Mouse (Mus musculus): Measurements from ENCODE around the gene 1810009A15Rik.
"Not testable (repeated sequence)": the region's sequence is repeated elsewhere in the genome, so short reads cannot be mapped to it uniquely, and the experiment has no call there.

The 1810009A15Rik gene

DNA sequence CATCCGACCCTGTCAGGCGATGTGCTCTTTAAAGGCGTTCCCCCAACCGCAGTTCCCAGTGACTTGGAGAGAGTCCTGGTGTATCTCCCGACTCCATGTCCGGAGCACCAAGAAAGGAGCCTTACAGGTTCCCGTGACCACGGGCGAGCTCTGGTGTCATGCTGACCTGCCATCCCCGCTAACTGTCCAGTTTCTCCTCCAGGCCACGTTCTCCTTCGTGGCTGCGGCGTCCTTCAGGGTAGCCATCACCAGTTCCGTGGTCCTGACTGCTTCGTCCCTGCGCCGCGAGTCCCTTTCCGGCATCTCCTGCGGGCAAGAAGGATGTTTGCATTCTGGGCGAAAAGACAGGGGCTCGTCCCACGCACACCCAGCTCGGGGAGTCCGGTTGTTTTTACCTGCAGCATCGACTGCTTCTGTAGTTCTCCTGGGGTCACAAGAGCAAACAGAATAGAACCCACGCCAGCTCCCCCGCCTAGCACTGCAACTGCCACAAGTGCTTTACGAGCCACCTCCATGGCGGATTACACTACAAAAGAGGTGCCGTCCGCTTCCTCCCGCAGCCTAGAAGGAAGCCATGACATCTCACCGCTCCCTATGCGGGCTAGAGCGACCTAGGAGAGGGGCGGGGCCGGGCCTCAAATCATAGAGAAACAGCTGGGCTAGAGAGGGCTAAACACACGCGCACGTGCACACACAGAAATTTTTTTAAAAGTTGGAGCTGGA lies 8.2 kb upstream of the 1810009A15Rik start, which contains the start of gene Uqcc3:
Uqcc3 (minus strand) TSS at position 613 of the 723 bp plus-strand sequence.
- peak; percentile 94 for DNase-seq

DNA sequence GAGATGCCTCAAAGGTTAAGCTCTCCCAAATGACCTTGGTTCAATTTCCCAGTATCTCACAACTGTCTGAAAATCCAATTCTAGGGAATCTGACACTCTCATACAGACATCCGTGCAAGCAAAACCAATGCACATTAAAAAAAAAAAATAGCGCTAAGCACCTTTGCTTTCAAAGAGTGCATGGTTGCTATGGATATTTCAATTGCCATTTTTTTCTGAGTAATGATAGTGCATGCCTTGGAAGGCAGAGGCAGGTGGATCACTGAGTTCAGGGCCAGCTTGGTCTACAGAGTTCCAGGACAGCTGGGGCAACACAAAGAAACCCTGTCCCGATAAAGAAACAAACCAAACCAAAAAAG lies 7.6 kb upstream of the 1810009A15Rik start:
- DNase-seq, result no peak

DNA sequence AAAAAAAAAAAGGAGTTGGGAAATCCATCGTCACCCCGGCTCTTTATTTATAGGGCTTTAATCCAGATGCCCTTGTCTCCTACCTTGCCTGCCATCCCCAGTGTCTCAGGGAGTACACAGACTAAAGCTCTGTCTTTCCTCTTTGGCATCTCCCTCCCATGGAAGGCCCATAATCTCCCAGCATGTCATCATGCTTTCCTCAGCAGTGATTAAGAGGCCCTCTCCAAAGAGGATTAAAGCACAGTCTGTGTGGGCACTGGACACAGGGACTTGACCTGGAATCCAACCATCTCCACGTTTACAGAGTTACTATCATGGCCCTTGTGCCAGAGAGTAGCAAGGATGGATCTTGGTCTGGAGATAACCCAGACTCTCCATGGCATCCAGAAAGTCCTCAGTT lies 5.0 kb upstream of the 1810009A15Rik start, which contains the start of the genes Lbhd1 and Gm49403:
Lbhd1 (plus strand) TSS at position 117 of the 400 bp plus-strand sequence.
Gm49403 (plus strand) TSS at position 315 of the 400 bp plus-strand sequence.
- no peak for DNase-seq

DNA sequence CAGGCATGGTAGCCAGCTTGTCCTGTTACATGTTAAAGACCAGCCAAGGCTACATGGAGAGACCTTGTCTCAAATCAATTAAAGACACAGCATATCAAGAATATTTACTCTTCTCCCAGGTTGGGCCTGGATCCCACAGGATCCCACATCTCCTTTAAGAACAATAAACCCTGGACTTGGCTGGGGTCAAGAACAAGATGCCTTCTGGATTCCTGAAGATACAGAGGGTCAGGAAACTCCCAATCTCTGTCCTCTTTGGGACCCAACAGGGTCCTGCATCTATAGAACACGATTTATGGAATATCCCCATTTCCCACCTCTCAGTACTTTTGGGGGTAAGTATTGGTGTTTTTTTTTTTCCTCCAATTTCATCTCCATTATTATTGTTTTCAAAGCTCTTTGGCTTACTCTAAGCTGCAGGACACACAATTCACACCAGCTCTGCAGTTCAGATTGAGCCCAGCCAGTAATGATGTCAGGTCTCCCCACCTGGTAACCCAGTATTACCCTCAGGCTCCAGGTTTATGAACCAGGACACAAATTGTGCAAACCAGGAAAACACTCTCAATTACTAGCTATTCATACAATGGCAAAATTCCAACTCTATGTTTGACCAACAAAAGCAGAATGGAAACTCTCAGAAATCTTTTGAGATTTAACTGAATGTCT lies 1.6 kb upstream of the 1810009A15Rik start:
- no peak for DNase-seq

DNA sequence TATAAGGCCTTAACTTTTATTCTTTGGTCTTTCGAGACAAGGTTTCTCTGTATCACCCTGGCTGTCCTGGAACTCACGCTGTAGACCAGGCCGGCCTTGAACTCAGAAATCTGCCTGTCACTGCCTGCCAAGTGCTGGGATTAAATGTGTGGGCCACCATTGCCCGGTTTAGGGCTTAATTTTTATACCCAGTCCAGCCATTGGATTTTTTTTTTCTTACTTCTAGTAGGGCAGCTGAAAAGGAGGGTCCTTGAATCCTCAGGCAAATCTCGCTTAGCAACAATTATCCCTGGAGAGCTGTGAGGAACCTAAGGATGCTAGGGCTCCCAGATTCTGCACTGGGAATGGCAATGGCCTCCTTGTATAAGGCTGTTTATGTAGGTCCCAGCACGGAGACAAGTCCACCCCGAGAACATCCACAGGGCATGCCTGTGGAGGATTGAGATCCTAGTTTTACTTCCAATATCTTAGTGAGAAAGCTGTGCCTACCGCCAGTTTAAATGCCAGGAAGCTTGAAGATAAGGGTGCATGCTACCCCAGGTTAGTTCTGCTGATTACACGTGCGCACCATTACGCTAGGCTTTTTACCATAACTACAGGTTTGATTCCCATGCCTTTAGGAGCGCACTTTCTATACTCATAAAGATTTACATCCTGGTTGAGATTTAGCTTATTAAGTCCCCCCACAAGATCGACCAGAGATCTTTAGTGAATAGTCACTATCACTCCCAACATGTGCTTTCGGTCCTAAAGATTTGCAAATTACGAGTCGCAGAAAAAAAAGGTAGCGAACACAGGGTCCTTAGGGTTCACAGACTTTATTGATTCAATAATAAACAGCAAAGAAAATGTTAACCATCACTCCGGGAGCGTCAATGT lies 829 bp upstream of the 1810009A15Rik start:
- DNase-seq, result no peak

DNA sequence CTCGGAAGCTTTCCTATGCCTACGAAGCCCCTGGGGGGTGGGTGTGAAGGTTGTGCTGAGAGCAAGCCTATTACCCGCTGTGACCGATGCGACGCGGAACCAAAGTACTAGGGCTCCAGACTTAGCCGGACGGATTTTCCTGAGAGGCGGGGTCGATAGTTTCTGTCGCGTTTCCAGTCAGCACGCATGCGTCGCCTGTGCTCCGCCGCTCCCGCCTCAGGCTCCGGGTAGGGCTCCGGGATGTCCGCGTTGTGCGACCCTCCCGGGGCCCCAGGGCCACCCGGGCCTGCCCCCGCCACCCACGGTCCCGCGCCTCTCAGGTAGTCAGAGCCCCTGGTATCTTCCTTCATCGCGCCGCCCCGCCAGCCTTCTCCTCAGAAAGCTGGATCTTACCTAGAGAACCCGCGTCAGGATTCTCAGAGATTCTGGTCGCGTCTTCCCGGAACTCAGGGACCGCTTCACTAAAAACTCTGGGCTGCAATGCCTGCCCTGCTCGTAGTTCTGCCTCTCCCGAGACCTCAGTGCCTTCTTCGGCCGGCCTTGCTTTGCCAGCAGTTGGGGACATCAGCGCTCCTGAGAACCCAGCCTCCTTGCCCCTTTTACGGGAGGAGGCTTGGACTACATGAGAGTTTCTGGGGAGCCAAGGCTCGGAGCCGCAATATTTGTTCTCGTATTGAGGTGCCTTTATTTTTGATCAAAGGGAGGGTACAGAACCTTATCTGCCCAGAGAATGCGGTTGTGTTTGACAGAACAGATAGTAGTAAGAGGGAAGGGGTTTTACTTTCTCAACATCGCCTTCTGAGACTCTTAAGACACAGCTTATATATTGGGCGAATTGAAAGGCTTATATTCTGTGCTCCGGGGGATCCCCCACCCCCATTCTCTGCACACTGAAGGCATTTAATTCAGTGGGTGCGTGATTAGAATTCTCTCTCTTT lies 4.4 kb downstream of the 1810009A15Rik start, which contains the start of gene Ints5:
Ints5 (plus strand) TSS at position 177 of the 938 bp plus-strand sequence.
- peak; percentile 84 for DNase-seq

DNA sequence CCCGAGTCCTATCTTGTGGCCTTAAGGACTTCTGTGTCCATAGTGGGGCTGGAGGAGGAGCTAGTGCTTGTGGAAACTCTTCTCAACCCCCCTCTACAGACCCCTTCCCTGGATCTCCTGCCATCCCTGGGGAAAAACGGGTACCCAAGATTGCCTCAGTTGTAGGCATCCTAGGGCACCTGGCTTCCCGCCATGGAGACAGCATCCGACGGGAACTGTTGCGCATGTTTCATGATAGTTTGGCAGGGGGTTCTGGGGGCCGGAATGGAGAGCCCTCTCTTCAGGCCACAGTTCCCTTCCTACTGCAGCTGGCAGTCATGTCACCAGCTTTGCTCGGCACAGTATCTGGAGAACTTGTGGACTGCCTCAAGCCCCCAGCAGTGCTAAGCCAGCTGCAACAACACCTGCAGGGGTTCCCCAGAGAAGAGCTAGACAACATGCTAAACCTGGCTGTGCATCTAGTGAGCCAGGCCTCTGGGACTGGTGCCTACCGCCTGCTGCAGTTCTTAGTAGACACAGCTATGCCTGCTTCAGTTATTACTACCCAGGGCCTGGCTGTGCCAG lies 6.8 kb downstream of the 1810009A15Rik start:
- DNase-seq, result no peak

DNA sequence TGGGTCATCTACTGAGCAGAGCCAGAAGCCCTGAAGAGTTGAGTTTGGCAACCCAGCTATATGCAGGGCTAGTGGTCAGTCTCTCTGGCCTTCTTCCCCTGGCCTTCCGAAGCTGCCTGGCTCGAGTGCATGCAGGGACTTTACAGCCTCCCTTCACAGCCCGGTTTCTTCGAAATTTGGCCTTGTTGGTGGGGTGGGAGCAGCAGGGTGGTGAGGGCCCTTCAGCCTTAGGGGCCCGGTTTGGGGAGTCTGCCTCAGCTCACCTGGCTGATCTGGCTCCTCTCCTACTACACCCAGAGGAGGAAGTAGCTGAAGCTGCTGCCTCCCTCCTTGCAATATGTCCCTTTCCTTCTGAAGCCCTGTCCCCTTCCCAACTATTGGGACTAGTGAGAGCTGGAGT lies 7.6 kb downstream of the 1810009A15Rik start:
- DNase-seq, result not testable (repeated sequence)

DNA sequence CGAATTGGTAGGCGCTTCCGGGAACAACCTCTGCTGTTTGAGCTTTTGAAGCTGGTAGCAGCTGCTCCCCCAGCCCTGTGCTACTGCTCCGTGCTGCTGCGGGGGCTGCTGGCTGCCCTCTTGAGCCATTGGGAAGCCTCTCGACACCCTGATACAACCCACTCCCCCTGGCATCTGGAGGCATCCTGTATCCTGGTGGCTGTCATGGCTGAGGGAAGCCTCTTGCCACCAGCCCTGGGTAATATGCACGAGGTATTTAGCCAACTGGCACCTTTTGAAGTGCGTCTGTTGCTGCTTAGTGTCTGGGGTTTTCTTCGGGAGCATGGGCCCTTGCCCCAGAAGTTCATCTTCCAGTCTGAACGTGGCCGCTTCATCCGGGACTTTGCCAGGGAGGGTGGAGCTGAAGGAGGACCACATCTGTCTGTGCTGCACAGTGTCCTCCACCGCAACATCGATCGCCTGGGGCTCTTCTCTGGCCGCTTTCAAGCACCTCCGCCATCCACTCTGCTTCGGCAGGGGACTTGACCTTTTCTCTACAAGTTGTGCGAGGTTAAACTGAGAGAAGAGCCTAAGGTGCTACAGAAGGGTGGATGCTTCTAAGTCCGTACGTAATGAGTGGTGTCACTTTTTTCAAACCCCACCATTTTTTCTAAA lies 8.7 kb downstream of the 1810009A15Rik start:
- peak; percentile 65 for DNase-seq

DNA sequence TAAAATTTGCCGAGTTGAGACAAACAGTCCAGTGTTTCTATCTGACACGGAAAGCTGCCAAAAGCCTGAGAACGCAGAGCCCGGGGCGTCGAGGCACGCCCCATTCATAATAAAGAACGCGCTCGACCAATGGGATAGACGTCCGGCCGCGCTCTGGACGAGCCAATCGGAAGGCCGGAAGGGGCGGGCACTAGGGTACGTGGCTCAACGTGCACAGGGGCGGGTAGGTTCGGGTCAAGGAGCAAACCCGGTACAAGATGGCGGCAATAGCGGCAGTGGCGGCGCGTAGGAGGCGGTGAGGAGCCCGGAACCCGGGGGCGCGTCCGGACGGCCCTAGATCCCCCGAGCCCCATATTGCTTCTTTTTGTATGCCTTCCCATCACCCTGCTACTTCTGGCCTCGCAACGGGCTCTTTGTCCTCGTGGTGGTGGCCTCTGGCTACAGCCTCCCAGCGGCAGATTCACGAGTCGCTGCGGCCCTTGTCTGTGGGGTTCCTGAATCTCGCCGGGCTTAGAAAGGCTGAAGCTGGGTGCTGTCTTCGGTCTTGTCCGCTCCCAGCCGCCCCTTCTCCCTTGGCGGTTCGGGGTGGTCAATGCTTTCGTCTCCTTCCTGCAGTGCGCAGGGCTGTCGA lies 9.3 kb downstream of the 1810009A15Rik start, which contains the start of gene Ganab:
Ganab (plus strand) TSS at position 207 of the 631 bp plus-strand sequence.
- peak; percentile 97 for DNase-seq

DNA sequence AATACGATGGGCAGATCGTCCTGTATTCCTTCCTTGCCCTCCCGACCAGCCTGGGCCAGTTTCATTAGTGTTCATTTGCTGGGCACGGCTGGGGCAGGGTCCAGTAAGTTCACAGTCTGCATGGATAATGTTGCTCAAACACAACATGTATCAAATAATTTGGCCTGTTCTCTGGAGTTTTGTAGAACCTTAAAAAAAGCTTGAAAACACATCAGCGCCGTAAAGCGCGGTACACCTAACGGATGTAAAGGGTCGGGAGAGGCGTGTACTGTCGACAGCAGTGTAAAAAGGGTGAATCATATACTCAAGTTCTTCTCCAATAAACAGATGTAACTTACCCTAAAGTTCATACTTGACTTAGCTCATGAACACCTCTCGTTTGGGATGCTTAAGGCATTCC lies 9.9 kb downstream of the 1810009A15Rik start:
- no peak for DNase-seq

DNA sequence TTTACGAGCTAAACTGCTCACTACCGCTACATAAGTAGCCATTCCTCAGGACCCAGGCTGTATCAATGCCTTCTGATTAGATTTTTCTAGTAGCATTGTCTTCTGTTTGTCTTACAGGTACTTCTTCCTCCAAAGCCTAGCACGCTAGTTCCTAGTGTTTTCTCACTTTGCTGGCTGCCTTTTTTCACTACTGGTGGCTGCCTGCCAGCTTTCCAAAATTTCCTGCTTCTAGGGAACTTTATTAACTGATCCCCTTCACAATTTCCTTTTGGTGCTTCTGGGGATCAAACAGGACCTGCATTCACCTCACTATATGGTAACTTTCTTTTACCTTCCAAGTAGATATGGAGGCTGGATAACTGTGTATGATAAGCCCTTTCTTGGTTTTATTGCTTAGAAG lies 10.4 kb downstream of the 1810009A15Rik start:
- no peak for DNase-seq

DNA sequence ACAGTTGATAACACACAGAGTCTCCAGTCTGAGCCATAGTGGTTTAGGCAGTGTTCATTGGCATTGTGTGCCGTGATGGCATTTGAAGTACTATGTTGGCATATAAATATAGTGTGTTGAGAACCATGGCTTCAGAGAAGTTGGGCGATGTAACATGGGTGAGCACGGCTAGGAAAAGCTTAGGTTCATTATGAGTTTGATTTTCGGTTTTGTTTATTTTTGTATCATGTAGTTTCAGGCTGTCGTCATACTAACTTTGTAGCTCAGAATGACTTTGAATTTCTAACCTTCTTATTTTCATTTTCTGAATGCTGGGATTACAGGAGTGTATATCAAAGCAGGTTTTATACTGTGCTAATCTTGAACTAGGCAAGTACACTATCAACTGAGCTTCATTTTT lies 14.8 kb downstream of the 1810009A15Rik start:
- DNase-seq, result no peak

DNA sequence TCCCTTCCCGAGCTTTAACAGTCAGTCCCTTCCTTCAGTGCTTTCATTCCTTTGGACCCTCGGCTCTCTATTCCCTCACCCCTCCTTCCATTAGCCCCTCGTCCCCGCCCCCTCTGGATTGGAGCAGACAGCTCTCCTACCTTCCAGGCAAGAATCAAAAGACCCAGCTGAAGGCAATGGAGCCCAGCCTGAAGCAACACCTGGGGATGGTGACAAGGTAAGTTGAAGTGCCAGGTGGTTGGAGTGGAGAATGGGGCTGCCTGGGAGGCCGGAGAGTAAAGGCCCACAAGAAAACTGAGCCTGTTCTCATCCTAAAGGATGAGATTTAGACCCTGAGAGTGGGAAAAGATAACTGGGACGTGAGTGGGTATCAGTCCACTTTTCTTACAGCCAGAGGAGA lies 19.9 kb downstream of the 1810009A15Rik start:
- no peak for DNase-seq

DNA sequence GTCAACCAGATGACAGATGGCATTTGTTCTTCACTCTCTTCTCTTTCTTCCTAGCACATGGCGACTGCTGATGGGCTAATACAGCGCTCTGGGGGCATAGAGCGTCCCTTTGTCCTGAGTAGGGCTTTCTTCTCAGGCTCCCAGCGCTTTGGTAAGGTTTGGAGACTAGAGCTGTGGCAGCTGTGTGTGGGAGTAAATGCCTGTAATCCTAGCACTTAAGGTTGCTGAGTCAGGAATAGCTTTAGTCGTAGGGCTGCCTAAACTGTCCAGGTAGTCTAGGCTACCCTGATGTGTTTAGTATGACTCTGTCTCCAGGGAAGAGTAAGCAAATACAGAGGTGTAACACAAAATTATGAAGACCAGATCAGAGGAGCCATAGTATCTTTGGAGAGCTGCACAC lies 23.2 kb downstream of the 1810009A15Rik start:
- DNase-seq, result no peak

DNA sequence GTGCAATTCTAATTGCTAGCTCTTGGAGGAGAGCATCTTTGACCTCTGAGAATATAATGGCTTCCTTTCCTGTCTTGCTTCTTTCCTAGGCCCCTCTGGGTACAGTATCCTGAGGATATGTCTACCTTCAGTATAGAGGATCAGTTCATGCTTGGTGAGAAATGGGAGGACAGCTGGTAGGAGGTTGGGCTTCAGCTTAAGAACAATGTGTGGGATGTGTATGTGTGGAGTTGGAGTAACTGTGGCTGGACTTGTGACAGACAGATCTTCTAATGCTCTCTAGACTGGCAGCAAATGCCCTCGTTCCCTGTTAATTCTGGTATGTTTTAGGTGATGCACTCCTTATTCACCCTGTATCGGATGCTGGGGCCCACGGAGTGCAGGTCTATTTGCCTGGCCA lies 25.6 kb downstream of the 1810009A15Rik start:
- no peak for DNase-seq

DNA sequence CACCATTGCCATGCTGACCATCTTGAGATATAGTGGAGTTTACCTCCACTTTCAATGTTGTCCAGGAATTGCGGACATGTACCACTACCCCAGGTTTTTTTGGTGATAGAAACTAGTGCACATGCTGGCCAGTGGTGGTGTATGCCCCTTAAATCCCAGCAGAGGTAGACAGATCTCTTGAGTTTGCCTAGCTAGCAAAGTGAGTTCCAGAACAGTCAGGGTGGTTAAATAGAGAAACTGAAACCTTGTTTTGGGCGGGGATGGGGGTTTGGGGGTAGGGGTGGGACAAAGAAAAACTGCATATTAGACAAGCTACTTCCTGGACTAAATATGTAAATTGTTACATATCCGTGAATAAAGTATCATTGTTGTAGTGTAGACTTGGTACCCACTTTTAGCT lies 30.3 kb downstream of the 1810009A15Rik start:
- no peak for DNase-seq

DNA sequence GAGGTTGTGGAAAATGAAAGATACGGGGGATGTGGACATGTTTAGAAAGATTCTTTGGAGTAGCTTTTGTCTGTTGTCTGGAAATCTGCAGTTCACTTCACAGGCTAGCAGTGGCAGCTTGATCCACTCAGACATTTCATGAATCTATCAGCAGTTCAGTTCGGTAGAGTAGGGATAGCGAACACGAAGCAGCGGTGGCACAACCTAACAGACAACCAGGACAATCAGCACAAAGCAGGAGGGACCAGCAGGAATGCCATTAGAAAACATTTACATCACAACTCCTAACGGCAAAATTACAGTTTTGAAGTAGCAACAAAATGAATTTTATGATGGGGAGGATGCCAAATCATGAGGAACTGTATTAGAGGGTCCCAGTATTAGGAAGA lies 31.0 kb downstream of the 1810009A15Rik start:
- DNase-seq, result no peak

DNA sequence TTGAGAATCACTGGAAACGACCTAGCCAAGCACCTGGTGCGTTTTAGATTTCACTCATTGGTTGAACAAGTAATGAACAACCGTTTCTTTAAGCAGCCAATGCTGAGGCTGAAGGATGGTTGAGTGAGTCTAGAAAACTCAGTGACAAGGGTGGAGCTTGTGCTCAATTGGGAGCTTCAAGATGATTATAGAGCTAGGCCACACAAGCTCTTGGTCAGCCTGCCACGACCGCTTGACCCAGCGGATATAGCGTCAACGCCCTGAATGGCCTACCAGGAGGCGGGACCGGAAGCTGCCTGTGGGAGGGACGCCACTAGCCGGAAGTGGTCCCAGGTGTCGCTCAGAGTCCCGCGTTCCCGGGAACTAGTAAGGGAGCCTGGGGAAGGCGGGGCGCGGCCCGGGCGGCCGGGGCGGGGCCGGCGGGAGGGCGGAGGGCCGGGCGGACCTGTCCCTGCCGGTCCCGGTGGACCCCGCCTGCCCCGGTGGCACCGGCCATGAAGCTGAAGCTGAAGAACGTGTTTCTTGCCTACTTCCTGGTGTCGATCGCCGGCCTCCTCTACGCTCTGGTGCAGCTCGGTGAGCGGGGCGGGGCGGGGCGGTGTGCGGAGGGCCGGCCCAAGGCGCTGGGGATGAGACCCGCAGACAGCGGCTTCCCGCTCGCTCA lies 31.6 kb downstream of the 1810009A15Rik start, which contains the start of gene B3gat3:
B3gat3 (plus strand) TSS at position 302 of the 664 bp plus-strand sequence.
- DNase-seq, result peak; percentile 98

DNA sequence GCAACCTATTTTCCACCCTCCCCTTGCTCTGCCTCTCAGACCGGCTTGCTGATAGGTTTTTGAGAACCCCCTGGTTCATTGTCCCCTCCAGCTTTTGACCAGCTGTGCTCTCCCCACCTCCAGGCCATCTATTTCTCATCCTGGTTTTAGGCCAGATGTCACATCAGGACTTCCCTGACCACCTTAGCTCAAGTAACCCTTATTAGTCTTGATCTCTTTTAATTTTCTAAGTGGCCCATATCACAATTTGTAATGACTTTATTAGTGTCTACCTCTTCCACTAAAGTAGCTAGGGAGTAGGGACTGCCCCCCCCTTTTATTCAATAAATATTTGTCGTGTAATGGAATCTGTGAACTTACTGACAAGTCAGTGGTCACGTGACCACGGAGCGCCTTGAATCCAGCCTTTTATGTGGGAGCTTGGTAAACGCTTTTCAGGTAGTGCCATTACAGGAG lies 32.2 kb downstream of the 1810009A15Rik start:
- peak; percentile 53 for DNase-seq
